Mouse (Mus musculus) hindbrain, embryonic 13.5 days (tissue): ENCODE results near the gene Hacd3. TPM values are rescaled to one million over a fixed set of nuclear protein-coding genes. Genes with fewer than 3 reads are reported as not detected.

Source experiments
- ATAC-seq: fragments of 200-750 bp; cut with Nextera tagmentation; 2 replicates; pipeline ENCODE4 v1.8.0; 2017; ENCODE audit warnings: moderate TSS enrichment; ENCODE audit not compliant: low FRiP score
- H3K27ac ChIP-seq: fragments of 300-500 bp; sonication (generic); 2 replicates; pipeline ENCODE4 v1.5.1; 2015; ENCODE audit warnings: inconsistent platforms, mild to moderate bottlenecking, moderate library complexity
- H3K27me3 ChIP-seq: fragments of 300-500 bp; sonication (generic); 2 replicates; pipeline ENCODE4 v1.6.1; 2015; ENCODE audit warnings: mild to moderate bottlenecking, inconsistent platforms
- H3K36me3 ChIP-seq: fragments of 300-500 bp; sonication (generic); 2 replicates; pipeline ENCODE4 v1.6.1; 2015; ENCODE audit warnings: mild to moderate bottlenecking, inconsistent platforms
- H3K4me1 ChIP-seq: fragments of 300-500 bp; sonication (generic); replicated peaks from 2 replicates; pipeline ENCODE4 v1.6.1; 2015; ENCODE audit warnings: inconsistent platforms
- H3K4me2 ChIP-seq: fragments of 300-500 bp; sonication (generic); 2 replicates; pipeline ENCODE4 v1.6.1; 2015; ENCODE audit warnings: inconsistent platforms, mild to moderate bottlenecking, moderate library complexity
- H3K4me3 ChIP-seq: fragments of 300-500 bp; sonication (generic); 2 replicates; pipeline ENCODE4 v1.5.1; 2015; ENCODE audit warnings: mild to moderate bottlenecking, inconsistent platforms
- H3K9ac ChIP-seq: fragments of 300-500 bp; sonication (generic); 2 replicates; pipeline ENCODE4 v1.6.1; 2015; ENCODE audit warnings: mild to moderate bottlenecking, inconsistent platforms
- H3K9me3 ChIP-seq: fragments of 300-500 bp; sonication (generic); 2 replicates; pipeline ENCODE4 v1.6.1; 2016; ENCODE audit warnings: inconsistent platforms
- WGBS: fragments of 180-500 bp; shearing (Covaris S2); methylation state at CpG from one replicate; pipeline ENCODE4 v1.1.7; 2015; 5-methylcytosine and 5-hydroxymethylcytosine counted together
- polyA plus RNA-seq: library from polyadenylated mRNA; unstranded; fragments of >200 nt; fragmentation: Nextera tagmentation; extraction: Ambion mirVana; gene quantifications from 2 replicates; pipeline ENCODE4 v1.2.1, GENCODE M21; 2015

Hacd3 gene
- polyA plus RNA-seq, 1 experiment from 2014 or later, result 206 TPM

- Histone ChIP-seq H3K27ac (no peak overlapping the region), H3K36me3 (peaks cover 95% of the 10 kb centered on the region), H3K9me3 (no peaks in the 10 kb centered on the region), H3K9ac (no peak overlapping the region), H3K4me2 (no peak overlapping the region), H3K4me3 (no peak overlapping the region), H3K27me3 (no peaks in the 10 kb centered on the region), H3K4me1 (no peaks in the 10 kb centered on the region)
- WGBS, result 83% methylated on average over 3 of the region's 3 CpGs
- ATAC-seq, result no peak
These were observed 40.9 kb downstream of the Hacd3 start for GRCm38 (mm10) chr9:64980548-64980947.

- Histone ChIP-seq H3K4me3 (peak overlapping the region; percentile 49), H3K4me1 (peaks cover 18% of the 10 kb centered on the region), H3K27ac (peak overlapping the region; percentile 83), H3K4me2 (peak overlapping the region; percentile 70), H3K9ac (peak overlapping the region; percentile 77), H3K36me3 (peaks cover 24% of the 10 kb centered on the region), H3K27me3 (no peaks in the 10 kb centered on the region), H3K9me3 (no peaks in the 10 kb centered on the region)
- ATAC-seq, result no peak
- under 1% methylated on average over 16 of the region's 17 CpGs for WGBS
These were observed 60.5 kb downstream of the Hacd3 start for GRCm38 (mm10) chr9:64960978-64961320.

GRCm38 (mm10) chr9:64960117-64960977 is 61.1 kb downstream of the Hacd3 start, which contains the start of gene Ints14:
Gene Ints14 (plus strand): TSS chr9:64960905.
- Histone ChIP-seq H3K36me3 (peaks cover 18% of the 10 kb centered on the region), H3K27me3 (no peaks in the 10 kb centered on the region), H3K27ac (peak within 1 kb of the TSS; percentile 83), H3K4me2 (peak within 1 kb of the TSS; percentile 70), H3K4me3 (peak within 1 kb of the TSS; percentile 49), H3K4me1 (peaks cover 18% of the 10 kb centered on the region), H3K9me3 (no peaks in the 10 kb centered on the region), H3K9ac (peak within 1 kb of the TSS; percentile 77)
- ATAC-seq, result peak; percentile 97
- 6% methylated on average over 29 of the region's 29 CpGs for WGBS

- peaks cover under 1% of the 10 kb centered on the region for H3K36me3 ChIP-seq
- H3K27me3 ChIP-seq, result peaks cover 9% of the 10 kb centered on the region; the same call in 1 of the 2 replicates
- no peaks in the 10 kb centered on the region for H3K9me3 ChIP-seq
- no peak overlapping the region for H3K9ac ChIP-seq
- peaks cover 18% of the 10 kb centered on the region for H3K4me1 ChIP-seq
- no peak overlapping the region for H3K4me2 ChIP-seq
- 87% methylated on average over 3 of the region's 3 CpGs for WGBS
- no peak overlapping the region for H3K27ac ChIP-seq
- no peak overlapping the region for H3K4me3 ChIP-seq
- no peak for ATAC-seq
These were observed 64.2 kb downstream of the Hacd3 start for GRCm38 (mm10) chr9:64957276-64957675.

GRCm38 (mm10) chr9:64956337-64956736 is 65.2 kb downstream of the Hacd3 start:
- Histone ChIP-seq H3K4me1 (peaks cover 13% of the 10 kb centered on the region), H3K9ac (no peak overlapping the region), H3K36me3 (no peaks in the 10 kb centered on the region), H3K9me3 (no peaks in the 10 kb centered on the region), H3K4me2 (0 out of 2 replicates have a peak overlapping the region, but pooled peaks have one; percentile 15), H3K27ac (no peak overlapping the region), H3K27me3 (peaks cover 15% of the 10 kb centered on the region; the same call in 1 of the 2 replicates), H3K4me3 (no peak overlapping the region)
- 31% methylated on average over 12 of the region's 12 CpGs for WGBS
- no peak for ATAC-seq

- no peak for ATAC-seq
- H3K4me1 ChIP-seq, result 0 out of 2 replicates have a peak, but pooled peaks cover 4% of the 10 kb centered on the region
- H3K9me3 ChIP-seq, result no peaks in the 10 kb centered on the region
- H3K27ac ChIP-seq, result no peak overlapping the region
- no peak overlapping the region for H3K4me2 ChIP-seq
- peaks cover 37% of the 10 kb centered on the region; the same call in 1 of the 2 replicates for H3K27me3 ChIP-seq
- 81% methylated on average over 7 of the region's 7 CpGs for WGBS
- no peak overlapping the region for H3K4me3 ChIP-seq
- H3K9ac ChIP-seq, result no peak overlapping the region
- H3K36me3 ChIP-seq, result no peaks in the 10 kb centered on the region
These were observed 68.3 kb downstream of the Hacd3 start for GRCm38 (mm10) chr9:64953190-64953589.

GRCm38 (mm10) chr9:64952055-64952454 is 69.4 kb downstream of the Hacd3 start:
- Histone ChIP-seq H3K4me2 (no peak overlapping the region), H3K27me3 (peaks cover 43% of the 10 kb centered on the region; the same call in 1 of the 2 replicates), H3K27ac (no peak overlapping the region), H3K4me3 (no peak overlapping the region), H3K9ac (no peak overlapping the region), H3K4me1 (0 out of 2 replicates have a peak, but pooled peaks cover 4% of the 10 kb centered on the region), H3K36me3 (no peaks in the 10 kb centered on the region), H3K9me3 (no peaks in the 10 kb centered on the region)
- WGBS, result 18% methylated on average over 5 of the region's 5 CpGs
- ATAC-seq, result no peak

- Histone ChIP-seq H3K9me3 (no peaks in the 10 kb centered on the region), H3K27ac (no peak within 1 kb of the TSS), H3K4me1 (0 out of 2 replicates have a peak, but pooled peaks cover 4% of the 10 kb centered on the region), H3K4me3 (no peak within 1 kb of the TSS), H3K27me3 (peaks cover 44% of the 10 kb centered on the region; the same call in 1 of the 2 replicates), H3K4me2 (no peak within 1 kb of the TSS), H3K9ac (no peak within 1 kb of the TSS), H3K36me3 (no peaks in the 10 kb centered on the region)
- ATAC-seq, result no peak
- WGBS, result 43% methylated on average over 11 of the region's 11 CpGs
These were observed 70.3 kb downstream of the Hacd3 start, which contains the start of gene Slc24a1 for GRCm38 (mm10) chr9:64951161-64951657. Gene Slc24a1 (minus strand): TSS chr9:64951607.

GRCm38 (mm10) chr9:64947483-64948095 is 73.9 kb downstream of the Hacd3 start:
- no peak overlapping the region for H3K4me3 ChIP-seq
- ATAC-seq, result no peak
- H3K27ac ChIP-seq, result no peak overlapping the region
- no peak overlapping the region for H3K4me2 ChIP-seq
- 91% methylated on average over 9 of the region's 9 CpGs for WGBS
- H3K36me3 ChIP-seq, result no peaks in the 10 kb centered on the region
- peaks cover 55% of the 10 kb centered on the region; the same call in 1 of the 2 replicates for H3K27me3 ChIP-seq
- no peak overlapping the region for H3K9ac ChIP-seq
- H3K4me1 ChIP-seq, result peaks cover 9% of the 10 kb centered on the region
- H3K9me3 ChIP-seq, result no peaks in the 10 kb centered on the region

- no peak for ATAC-seq
- WGBS, result 24% methylated on average over 11 of the region's 11 CpGs
These were observed 77.5 kb downstream of the Hacd3 start for GRCm38 (mm10) chr9:64943997-64944396.

DNA sequence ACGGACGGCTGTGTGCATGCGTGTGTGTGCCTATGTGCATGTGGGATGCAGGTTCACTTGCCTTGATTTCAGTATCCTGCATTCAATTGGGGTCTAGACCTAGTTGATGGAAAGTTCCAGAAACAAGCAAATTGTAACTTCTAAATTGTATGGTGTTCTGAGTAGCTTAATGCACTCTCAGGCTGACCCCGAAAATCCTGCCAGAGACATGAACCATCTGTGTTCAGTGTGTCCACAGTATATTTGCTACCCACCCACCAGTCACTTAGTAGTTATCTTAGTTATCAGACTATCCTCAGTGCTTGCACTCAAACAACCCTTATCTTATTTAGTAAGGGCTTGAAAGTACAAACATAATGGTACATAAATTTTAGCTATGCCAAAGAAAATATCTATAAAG is 79.8 kb downstream of the Hacd3 start:
- Histone ChIP-seq H3K27me3 (peaks cover 26% of the 10 kb centered on the region), H3K4me1 (peaks cover 5% of the 10 kb centered on the region), H3K27ac (no peak overlapping the region), H3K9me3 (no peaks in the 10 kb centered on the region), H3K36me3 (no peaks in the 10 kb centered on the region), H3K9ac (no peak overlapping the region), H3K4me2 (no peak overlapping the region), H3K4me3 (no peak overlapping the region)
- no peak for ATAC-seq
- 89% methylated on average over 4 of the region's 4 CpGs for WGBS

More at GRCm38 (mm10) chr9:64943997-64944396, 77.5 kb downstream of the Hacd3 start:
- no peak overlapping the region for H3K4me2 ChIP-seq
- H3K4me3 ChIP-seq, result no peak overlapping the region
- no peak overlapping the region for H3K27ac ChIP-seq
- no peaks in the 10 kb centered on the region for H3K9me3 ChIP-seq
- no peaks in the 10 kb centered on the region for H3K36me3 ChIP-seq
- peak overlapping the region; percentile 40; the same call in 1 of the 2 replicates for H3K9ac ChIP-seq
- peaks cover 37% of the 10 kb centered on the region for H3K27me3 ChIP-seq
- peaks cover 5% of the 10 kb centered on the region for H3K4me1 ChIP-seq

- no peak for ATAC-seq
These were observed 80.7 kb downstream of the Hacd3 start for GRCm38 (mm10) chr9:64940731-64941346.

More at GRCm38 (mm10) chr9:64940731-64941346, 80.7 kb downstream of the Hacd3 start:
- H3K27me3 ChIP-seq, result peaks cover 26% of the 10 kb centered on the region
- no peak overlapping the region for H3K4me3 ChIP-seq
- peaks cover 5% of the 10 kb centered on the region for H3K4me1 ChIP-seq
- H3K4me2 ChIP-seq, result no peak overlapping the region
- no peak overlapping the region for H3K27ac ChIP-seq
- WGBS, result 87% methylated on average over 11 of the region's 11 CpGs
- no peaks in the 10 kb centered on the region for H3K36me3 ChIP-seq
- H3K9me3 ChIP-seq, result no peaks in the 10 kb centered on the region
- H3K9ac ChIP-seq, result no peak overlapping the region
